Mouse (Mus musculus) T-helper 17 cell (primary cell): ENCODE measurements around the gene Rps24.

ENCODE experiments used
- in situ Hi-C, 2 experiments: fragments of 300-600 bp; cut with MboI, MseI; formaldehyde crosslinking; loops; 1 replicate in 1 of 2; 2 replicates in 1 of 2; pipeline ENCODE4 v1.15.1; 2025; ENCODE audit warnings: high pct_unique_total_duplicates in 2 of 2

Gene Rps24

DNA sequence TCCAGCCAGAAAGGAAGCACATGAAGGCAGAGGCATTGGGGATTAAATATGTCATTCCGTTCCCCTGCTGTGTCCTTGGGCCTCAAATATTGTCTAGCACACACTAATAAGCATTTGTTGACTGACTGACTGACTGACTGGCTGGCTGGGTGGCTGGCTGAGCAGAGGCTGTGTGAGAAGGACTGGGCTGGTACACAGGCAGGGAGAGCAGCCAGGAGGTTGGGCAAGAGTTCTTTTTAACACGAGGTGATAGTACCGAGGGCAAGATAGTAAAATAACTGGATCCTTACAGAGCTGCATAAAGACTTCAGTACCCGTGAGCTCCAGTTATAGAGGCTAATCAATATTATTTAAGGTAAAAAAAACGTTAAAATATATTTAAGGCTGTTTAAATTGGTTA is 22.6 kb downstream of the Rps24 start:
- in situ Hi-C loops = loop anchor here in 1 of 2 experiments (10.0 to 25.0 kb wide), 2 partner anchors 1153 to 1315 kb away; no protein-coding TSS in a partner anchor

DNA sequence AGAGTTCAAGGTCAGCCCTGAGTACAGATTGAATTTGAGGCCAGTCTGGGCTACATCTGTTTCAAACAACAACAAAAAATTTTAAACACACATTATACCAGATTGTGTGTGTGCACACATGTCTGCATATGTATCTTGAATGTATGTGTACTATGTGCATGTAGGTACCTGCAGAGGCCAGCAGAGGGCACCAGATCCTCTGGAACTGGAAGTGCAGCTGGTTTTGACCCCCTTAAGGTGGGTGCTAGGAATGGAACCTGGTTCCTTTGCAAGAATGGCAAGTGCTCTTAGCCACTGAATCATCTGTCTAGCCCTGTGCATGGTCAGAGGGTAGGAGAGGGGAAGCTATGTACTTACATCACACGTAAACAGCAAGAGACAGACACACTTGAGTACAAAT is 23.3 kb downstream of the Rps24 start:
- in situ Hi-C loops = loop anchor here in 1 of 2 experiments (25.0 kb wide), 1 partner anchor 1152 kb away; no protein-coding TSS in a partner anchor

DNA sequence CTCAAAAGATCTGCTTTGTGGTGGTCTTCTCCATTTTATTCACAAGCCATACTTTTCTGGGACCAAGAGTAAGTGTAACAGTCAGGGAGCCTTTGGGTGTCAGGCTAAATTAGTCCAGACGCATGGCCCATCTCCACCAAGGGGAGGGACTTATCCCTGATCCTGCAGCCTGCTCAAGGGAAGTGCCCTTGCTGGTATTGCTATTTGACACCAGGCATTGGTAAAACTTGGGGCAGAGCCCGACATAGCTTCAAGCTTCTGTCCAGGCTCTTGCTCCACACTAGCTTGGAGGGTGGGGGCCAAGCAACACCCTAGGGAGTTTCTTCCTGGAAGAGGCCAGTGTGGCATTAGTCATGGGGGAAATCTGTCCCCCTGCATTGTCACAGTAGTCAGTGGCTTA is 23.8 kb downstream of the Rps24 start:
- in situ Hi-C loops = loop anchor here in 1 of 2 experiments (25.0 kb wide), 1 partner anchor 1152 kb away; no protein-coding TSS in a partner anchor

DNA sequence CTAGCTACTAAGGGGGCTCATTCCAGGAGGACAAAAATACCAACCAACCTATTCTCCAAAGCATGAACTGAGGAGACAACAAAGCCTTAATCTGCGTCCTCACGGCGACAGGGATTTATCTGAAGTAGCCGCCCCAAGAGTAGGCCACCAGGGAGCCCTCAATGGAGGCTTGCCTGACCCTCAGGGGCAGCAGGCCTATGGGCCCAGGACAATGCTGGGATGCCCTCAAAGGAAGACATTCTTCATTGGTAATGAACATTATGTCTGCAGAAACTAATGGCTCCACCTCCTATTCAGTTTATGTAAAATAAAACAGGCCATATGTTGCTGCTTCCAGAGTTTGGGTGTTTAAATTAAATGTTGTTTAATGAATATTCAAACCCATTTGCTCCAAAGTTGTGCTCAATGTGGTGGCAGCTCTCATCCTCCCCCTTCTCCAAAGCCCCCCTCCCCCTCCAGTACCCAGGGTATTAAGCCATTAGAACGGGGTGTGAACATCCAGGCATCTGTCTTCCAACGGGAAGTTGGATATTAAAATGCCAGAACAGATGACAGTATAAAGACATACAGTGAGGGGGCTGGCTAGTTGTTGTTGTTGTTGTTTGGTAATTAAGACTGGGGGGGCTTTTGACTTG is 25.7 kb downstream of the Rps24 start:
- in situ Hi-C loops = loop anchor here in 1 of 2 experiments (25.0 kb wide), 1 partner anchor 1150 kb away; no protein-coding TSS in a partner anchor

DNA sequence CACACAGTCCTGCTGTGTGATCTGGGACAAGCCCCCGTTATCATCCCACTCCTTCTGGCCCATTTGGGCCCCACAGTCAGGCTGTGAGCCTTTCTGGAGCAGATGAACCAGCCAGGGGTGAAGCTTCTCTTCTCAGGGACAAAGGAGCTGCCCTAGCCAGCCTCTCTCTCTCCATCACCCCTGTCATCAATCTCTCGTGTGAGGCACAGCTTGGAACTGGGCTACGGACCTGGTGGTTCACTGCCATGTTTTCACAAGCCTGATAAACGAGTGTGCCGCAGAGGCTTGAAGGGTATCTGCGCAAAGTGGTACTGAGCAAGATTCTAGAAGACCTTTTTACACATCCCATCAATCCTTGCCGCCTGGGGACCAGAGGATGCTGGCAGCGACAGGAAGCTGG is 34.7 kb downstream of the Rps24 start:
- in situ Hi-C loops = loop anchor here in 1 of 2 experiments (25.0 kb wide), 1 partner anchor 1141 kb away; no protein-coding TSS in a partner anchor

DNA sequence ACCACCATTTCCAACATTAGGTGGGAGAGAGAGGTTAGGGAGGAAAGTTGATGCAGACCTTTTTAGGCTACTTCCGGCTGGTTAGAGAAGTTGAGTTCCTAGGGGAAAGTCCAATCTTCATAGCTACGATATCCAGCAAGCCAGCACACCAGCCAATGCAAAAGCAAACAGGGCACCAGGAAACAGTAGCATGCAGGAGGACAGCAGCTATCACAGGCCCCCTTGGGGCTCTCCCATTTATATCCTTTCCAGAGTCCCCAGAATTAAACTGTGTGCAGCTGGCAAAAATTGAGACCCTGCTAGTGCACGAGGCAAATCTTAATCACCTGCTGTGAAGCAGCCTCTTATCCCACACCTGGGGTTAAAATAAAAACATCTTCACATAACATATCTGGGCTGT is 38.2 kb downstream of the Rps24 start:
- in situ Hi-C loops = no loop called here

DNA sequence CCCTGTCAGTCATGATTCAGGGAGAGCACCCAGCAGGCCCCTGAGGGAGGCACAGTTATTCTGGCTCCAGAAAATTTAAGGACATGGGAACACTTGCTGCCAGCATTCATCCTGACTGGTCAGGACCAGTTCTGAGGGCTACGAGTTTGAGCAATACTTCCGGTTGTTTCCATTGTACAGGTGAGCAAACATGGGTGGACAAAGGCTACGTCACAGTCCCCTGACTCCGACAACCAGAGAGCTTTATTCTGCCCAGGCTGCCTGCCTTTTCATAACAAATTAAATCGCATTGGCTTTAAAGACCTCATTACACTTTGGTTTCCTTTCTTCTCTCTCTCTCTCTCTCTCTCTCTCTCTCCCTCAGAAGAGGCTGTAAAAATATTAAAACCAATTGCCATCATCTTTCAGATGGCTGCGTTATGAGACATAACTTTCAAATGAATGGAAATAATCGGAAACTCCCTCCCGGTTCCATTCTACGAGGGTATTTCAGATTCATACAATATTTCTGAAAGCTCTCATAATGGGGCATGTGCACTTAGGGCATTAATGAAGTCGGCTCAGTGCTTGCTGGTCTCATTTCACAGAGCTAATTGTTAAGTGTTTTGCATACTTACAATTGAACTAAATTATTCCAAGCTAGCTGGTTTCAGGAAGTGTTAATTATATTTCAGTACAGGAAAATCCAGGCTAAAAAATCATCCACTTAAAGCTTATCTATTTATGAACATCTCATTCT is 38.9 kb downstream of the Rps24 start:
- in situ Hi-C loops = no loop called here

DNA sequence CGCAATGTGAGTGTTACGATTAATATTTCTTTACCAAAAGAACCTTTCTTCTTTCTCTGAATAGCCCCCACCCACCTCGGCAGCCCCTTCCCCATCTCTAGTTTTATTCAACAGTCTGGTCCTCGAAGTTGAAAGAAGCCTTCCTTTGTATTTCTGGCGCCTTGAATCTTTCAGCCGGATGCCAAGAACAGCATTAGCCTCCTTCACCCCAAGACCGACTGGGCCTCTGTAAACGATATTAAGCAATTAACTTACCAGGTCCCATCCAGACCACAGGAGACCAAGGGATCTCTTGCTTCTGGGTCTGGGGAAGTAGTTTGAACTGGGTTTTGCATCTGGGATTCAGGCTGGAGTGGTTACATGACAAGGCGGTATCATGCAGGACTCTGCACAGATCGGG is 39.5 kb downstream of the Rps24 start:
- in situ Hi-C loops = no loop called here

DNA sequence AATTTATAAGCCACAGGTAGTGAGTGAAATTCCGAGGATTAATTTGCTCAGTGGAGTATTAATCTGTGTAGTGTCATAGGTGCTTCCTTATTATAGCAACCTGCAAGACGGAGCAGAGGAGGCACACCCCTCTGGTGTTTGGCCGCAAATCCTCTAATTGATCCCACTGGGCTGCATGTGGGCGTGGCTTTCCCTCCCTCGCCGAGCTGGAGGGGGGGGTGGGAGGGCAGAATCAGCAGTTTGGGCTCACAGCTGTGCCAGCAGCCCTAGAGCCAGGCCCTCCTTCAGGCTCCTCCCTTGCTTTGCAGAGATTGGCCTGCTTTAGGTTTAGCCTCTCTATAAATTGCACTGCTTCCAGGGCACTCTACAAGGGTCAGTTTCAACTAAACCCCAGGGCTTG is 43.3 kb downstream of the Rps24 start:
- in situ Hi-C loops = no loop called here

DNA sequence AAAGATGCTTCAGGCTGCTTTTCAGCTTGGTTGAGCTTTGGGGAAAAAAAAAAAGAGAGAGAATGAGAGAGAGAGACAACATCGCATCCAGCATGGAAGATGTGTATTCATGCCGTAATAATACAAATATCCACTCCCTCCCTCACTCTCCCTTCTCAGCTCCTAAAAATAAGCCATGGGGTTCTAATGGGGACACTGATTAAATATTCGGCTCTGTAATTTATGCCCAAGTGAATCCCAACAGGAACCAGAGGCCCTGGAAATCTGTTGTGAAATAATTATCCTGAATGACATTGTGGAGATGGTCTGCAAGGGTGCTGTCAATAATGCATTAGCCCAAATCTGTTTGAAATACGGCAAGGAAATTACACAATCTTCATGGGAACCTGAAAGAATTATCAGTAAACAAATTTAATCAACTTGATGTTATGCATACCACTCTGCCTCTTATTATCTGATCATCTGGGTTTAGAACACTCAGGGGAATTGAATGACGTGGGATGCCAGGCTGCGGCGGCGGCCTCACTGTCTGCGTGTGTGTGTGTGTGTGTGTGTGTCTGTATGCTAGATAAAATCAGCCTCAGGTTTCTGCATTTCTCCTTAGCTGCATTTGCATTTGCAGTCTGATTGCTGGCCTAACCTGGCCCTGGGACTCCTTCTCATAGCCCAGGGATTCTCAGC is 48.1 kb downstream of the Rps24 start:
- in situ Hi-C loops = no loop called here

DNA sequence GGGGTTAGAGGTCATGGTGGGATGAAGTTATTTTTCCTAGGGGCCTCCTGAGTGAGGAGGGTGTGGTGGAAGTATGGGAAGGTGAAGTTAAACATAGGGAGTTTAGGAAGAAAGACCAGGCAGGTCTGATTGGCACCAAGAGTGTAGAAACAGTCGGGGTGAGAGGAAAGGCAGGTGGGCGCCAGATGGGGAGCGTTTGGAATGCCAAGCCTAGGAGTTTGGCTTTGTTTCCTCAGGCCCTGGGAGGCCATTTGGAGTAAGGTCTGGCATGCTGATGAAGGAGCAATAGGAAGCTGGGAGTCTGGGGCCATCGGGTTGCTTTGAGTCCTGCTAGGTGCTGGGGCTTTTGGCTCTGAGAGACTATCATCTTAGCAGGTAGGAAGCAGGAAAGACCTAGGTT is 56.0 kb downstream of the Rps24 start:
- in situ Hi-C loops = no loop called here

DNA sequence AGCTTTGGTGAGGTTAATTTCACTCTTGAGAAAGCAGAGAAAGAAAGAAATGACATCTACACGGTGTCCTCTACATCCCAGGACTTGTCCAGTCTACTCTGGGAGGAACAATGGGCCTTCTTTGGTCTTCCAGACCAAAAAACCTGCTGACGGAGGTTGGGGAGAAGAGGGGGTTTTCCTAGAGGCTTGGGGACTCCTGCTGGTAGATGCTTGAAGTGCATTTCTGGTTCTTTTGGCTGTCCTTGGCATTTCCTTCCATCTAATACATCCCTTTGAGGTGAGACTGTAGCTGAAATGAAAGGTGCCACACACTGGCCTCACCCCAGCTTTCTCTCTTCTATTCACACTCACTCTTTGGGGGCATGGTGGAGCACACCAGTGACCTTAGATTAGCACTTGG is 57.1 kb downstream of the Rps24 start:
- in situ Hi-C loops = no loop called here
